Mouse (Mus musculus) mouse trophoblast stem cell (cell line): ENCODE results near the gene Ppp6r1.

Experiments
- in situ Hi-C, 2 experiments: fragments of 300-500 bp; cut with MseI, MboI; formaldehyde crosslinking; loops; 2 replicates in 1 of 2; 3 replicates in 1 of 2; pipeline ENCODE4 v1.15.1; 2025

The Ppp6r1 gene

DNA sequence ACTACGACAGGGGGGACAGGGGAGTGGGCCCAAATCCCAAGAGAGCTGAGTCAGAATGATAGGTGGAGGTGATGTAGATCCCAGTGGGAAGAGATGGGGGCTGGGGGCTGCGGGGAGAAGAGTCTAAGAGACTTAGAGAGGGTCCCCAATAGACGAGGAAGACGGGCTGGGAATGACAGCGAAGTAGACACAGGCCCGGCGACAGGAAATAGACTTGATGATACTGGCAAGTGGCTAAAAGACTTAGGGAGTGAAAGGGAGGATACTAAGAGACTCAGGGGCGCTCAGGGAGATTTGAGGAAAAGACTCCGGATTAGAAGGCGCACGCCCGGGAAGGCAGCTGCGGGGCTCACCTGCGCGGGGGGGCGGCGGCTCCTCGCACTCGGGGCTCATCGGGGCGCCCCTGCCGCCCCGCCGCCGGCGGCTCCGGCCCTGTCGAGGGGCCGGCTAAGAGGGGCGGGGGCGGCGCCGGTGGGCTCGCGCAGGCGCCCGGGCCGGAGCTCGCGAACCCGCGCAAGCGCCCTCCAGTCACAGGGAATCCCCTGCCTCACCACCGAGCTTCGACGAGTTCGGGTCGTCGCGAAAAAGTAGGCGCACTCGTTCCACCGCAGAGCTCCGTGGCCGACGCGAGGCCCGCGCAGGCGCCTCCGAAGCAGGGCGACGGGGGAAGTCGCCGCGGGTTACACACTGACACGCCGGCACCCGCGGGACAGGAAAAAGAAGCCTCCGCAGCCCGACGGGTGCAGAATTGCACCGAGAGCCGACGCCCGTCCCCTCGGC lies 501 bp downstream of the Ppp6r1 start:
- in situ Hi-C loops, result no loop called here

DNA sequence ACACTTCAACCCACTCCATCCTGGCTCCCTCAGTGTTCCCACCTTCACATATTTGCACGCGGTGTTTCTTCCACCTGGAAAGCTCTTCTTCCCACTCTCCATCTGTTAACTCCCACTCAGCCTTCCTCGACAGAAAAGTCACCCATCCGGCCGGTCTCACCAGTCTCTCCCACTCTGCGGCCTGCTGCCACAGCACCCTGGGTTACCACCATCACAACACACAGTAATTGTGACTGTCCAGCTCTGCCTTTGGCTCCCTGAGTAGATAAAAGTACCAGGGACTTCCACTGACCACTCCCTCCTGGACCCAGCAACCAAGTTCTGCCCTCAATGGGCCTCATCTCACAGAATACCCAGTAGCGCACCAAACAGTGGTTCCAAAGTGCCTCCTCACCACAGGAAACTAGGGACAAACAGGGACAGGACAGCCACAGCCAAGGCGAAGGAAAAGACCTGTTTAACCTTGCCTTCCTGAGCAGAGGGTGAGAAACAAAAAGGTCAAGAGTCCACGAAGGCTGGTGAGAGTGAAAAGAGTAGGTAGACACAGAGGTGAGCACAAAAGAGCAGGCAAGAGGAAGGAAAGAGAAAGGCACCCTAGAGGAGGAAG lies 1.2 kb downstream of the Ppp6r1 start:
- in situ Hi-C loops, result no loop called here

DNA sequence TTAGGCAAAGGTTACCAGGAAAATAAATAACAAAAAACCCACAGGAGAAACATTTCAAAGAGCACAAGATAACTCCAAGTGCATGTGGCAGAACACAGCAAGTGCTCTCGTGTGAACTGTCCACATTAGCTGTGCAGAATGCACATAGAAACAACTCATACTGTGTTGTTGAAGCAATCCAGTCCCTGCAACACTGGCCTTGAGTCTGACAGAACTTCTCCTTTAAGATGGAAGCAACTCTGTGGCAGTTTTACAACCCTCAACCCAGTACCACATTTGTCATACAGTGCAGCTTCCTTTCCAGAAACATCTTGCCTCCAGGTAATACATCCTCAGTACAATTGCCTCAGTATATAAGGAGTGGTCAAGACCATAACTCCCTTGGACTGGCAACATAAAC lies 2.0 kb downstream of the Ppp6r1 start:
- in situ Hi-C loops, result no loop called here

DNA sequence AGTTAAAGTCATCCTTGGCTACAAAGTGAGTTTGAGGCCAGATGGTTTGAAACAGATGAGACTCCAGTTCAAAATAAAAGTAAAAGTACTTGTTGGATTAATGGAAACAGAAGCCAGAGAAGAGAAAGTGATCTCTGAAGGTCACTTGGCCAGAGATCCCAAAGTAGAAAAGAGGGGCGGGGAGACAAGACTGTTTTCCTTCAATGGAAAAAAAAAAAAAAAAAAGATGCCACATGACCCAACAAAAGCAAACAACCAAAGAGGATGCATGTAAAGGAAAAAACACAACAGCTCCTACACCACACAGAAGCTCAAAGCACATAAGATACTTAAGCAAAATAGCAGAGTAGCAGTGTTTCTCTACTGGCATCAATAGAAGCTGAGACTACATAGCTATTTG lies 2.9 kb downstream of the Ppp6r1 start:
- in situ Hi-C loops, result no loop called here

DNA sequence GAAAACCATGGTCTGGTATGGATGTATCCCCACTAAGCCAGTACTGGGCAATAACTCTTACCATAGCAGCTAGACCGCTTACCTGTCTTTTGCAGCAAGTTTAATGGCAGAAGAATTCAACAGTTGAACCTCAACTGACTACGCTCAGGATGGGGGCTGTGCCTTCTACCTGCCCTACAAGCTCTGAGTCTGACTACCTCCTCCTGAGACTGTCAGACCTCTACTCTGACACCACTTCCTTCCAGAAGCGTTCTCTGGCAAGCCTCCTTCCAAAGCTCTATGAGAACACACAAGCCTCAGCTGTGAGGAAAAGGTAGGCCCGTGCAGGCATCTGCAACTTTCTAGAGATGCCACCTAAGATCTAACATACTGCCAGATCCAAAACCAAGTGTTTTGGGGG lies 3.4 kb downstream of the Ppp6r1 start:
- in situ Hi-C loops, result no loop called here

DNA sequence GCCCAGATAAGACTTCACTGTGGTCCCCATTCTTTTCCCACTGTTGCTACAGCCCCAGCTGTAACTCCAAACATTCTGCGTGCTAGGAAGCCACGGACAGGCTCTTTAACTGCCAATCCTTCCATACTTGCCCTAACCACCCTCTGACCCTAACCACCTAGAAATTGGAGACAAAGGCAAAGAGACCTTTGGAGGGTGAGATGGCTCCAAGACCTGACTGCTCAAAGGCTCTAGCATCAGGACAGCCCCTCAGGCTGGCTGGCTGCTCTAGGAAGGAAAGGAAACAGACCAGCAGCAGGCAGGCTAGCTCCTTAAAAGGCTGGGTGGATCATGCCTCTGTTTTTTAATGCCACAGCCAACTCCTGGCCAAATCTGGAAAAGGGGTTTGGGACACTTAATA lies 4.6 kb downstream of the Ppp6r1 start:
- in situ Hi-C loops, result no loop called here

DNA sequence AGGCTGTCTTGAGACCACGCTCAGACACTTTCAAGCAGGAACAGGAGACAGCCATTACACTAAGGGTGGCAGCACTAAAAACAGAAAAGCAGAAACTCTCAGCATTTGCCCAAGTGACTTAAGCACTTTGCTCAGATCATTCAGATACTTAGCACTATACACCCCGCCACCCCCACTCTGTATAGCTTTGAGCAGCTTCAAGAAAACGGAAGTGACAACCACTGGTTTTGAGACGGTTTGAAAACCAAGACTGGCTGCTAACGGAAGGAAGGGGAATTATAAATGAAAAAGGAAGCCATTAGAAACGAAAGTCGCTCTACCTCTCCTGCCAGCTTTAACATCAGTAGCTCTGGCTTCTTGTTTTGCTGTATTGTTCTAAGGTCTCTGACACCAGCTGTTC lies 5.0 kb downstream of the Ppp6r1 start:
- in situ Hi-C loops, result no loop called here

DNA sequence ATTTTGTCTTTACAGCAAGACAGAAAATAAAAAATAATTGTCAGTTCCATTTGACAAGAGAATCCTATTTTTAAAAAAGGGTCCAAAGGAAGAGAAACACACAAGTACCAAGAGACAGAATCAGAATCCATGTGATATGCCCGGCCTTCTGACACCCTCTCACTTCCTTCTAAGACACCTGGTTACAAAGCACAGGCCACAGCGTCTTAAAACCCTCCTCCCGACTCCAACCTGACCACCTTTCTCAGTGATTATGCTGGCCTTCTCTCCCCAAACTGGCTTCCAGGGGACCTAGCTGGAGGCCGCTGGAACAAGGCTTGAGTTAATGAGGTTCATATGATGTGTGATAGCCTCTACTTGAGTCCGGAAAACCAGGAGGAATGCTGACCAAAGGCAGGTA lies 5.5 kb downstream of the Ppp6r1 start:
- in situ Hi-C loops, result no loop called here

DNA sequence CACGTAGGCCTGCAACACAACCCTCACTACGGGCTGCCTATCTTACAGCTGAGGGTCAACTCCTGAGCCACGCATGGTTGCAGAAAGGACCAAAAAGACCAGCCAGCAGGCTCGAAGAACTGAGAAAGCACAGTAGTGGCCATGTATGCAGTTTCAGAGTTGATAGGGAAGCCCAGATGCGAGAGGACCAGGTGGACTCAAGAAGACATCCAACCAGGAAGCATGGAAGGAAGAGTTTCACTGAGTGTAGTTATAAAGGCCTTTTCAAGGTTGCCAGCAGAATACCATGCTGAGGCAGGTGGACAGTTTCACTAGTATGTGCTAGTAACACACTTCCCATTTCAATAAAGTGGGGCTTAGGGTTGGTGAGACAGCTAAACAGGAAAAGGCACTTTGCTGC lies 6.1 kb downstream of the Ppp6r1 start:
- in situ Hi-C loops, result no loop called here

DNA sequence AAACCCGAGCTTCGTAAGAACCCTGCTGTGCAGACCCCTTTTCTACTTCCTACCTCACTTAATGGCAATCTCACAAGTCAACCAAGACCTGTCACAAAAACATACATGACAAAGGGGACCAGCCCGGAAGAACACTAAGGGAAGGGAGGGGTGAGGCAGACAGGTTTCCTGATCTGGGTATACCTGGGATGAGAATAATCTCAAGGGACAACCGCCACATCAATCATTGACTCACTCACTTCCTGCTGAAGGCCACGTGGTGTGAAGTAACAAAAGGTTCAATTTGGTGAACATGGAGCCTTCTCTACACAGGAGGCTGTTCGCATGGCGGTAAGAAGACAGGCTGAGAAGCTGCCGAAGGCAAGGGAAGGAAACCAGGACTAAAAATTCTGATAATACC lies 7.2 kb downstream of the Ppp6r1 start:
- in situ Hi-C loops, result no loop called here

DNA sequence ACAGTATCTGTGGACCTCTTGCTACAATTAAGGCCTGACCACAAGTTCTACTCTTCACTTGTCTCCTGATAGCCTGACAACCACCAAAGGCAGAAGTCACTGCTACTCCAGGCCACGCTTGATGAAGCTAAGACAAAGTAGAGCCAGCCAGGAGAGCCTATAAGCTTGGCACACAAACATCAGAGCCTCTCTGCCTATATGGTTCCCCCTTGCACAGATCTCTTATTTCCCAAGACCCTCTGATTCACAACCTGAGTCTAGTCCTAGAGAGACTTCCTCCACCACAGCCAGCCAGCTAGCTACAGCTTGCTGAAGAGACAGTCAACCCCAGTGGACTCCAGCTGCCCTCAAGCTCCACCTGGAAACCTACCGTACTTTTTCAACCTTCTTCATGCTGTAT lies 10.8 kb downstream of the Ppp6r1 start:
- in situ Hi-C loops, result no loop called here

DNA sequence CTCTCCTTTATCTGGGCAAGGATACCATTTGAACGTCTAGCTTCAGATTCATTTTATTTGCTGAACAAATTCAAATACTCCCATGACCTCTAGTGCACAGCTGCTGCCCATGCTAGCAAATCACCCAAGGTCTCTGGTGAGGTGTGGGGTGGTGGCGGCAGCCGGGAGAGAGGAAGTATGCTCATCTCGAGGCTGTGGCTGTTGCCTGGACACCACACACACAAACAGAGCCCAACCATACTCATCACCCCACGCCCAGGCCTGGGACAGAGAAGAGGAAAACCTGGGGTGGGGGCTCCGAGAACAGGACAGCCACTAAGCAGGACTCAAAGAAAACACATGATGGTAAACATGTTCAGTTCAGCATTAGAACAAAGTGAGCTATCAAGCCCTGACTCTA lies 11.5 kb downstream of the Ppp6r1 start:
- in situ Hi-C loops, result no loop called here

DNA sequence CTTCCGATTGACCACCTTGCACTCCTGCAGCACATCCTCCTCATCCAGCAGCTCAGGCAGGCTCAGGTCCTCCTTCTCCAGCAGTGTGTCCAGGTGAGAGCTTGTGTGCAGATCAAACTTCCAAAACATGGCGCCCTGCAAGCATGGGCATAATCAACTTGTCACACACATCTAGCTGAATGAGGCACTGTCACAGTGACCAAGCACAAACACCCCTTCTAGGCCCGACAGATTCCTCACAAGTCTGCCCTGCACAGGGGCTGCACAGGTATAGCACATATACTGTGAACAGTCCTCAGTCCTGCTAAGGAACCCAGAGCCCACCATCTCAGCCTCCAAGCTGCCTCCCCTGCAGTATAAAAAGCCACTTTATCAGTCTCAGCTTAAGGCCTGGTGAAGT lies 12.0 kb downstream of the Ppp6r1 start:
- in situ Hi-C loops, result no loop called here

DNA sequence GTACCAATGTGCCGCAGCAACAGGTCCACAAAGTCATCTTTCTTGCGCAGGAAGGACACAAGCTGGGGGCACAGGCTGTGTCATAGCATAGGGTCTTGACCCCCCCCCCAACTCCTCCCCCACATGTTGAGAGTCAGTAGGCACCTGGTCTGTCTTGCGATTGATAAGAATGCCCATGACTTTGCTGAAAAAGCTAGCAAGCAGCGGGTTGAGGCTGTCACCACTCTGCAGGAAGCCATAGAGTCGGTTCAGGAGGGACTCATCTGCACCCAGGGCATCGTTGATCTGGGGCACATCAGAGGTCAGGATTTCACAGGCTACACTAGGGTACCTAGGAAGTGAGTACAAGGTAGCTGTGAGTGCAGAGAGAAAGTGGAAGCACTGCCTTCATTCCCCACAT lies 15.6 kb downstream of the Ppp6r1 start:
- in situ Hi-C loops, result no loop called here

DNA sequence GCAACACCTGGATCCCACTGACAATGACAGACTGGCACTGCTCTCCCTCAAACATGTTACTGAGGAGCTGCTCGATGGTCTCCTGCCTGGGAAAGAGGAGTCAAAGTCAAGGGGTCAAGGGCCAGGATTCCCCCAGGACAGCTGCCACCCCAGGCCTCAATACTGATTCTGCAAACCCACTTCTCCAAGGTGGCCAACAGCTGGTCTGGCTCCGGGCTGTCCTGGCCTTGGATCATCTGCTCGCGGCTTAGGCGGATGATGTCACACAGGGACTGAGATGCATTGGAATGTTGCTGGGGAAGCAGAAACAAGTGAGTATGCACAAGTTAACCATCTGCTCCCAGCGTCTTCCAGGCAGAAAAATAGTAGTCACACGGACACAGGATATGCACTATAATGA lies 16.9 kb downstream of the Ppp6r1 start:
- in situ Hi-C loops, result no loop called here

DNA sequence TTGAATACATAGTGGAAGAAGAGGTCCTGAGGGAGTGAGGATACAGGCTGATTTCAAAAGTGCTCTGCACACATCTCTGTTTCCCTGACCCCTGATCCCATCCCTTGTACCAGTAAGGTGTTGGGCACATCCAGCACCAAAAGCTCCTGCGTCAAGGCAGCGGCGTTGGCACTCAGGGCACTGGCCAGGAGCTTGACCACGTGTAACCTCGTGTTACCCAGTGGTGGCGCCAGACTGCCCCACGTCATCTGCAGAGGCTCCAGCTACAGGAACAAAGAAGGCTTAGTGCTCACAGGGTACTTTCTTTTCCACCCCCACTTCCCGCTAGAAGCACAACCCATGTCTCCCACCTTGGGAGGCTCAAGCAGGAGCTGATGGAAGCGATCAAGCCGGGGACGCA lies 17.7 kb downstream of the Ppp6r1 start:
- in situ Hi-C loops, result no loop called here

DNA sequence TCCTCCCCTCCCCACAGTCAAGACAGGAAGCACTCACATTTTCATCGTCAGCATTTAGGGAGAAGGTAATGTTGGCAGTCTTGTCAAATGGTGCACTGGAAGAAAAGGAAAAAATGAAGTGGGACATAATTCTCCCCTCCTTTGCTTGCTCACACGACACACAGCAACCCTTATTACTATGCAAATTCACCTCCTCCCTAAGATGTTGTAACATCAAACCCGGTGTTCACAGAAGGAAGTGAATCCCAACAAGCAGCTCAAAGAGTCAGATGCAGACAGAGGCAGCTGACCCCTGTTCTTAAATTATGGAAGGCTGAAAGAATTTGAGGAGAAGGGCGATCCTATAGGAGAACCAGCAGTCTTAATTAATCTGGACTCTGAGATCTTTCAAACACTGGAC lies 22.6 kb downstream of the Ppp6r1 start:
- in situ Hi-C loops, result no loop called here

DNA sequence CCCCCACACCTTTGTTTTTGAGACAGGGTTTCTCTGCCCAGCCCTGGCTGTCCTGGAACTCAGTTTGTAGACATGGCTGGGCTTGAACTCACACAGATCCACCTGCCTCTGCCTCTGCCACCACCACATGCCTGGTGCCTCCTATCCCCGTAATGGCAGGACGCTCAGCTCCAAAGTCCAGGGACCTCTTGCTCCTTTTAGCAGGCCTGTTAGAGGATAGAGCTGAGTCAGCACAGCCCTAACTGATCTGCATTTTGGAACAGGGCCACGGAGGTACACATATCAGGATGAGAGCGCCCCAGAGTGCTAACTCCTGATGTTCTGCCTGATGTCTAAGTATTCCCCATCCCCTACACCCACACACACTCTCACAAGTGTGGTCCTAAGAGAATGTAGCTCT lies 27.8 kb downstream of the Ppp6r1 start, which contains the start of gene Tmem86b:
Tmem86b (minus strand) TSS at position 392 of the 400 bp plus-strand sequence.
- in situ Hi-C loops, result no loop called here

DNA sequence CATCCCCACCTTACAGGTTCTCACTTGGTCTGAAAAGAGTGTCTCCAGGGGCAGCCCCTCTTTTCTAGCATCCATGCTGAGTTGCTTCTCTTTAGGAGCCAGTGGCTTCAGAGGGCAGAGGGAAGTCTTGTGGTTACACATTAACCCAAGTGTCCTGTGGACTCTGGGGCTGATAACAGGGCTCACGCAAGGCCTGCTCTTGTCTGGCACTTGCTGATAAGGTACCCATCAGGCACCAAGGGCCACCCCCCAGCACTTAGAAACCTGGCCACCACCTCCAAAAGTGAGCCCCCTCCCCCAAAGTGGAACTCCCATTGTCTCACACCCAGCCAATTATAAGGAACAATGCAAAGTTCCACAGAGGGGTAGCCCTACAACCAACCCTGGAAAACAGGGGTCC lies 28.6 kb downstream of the Ppp6r1 start:
- in situ Hi-C loops, result no loop called here

DNA sequence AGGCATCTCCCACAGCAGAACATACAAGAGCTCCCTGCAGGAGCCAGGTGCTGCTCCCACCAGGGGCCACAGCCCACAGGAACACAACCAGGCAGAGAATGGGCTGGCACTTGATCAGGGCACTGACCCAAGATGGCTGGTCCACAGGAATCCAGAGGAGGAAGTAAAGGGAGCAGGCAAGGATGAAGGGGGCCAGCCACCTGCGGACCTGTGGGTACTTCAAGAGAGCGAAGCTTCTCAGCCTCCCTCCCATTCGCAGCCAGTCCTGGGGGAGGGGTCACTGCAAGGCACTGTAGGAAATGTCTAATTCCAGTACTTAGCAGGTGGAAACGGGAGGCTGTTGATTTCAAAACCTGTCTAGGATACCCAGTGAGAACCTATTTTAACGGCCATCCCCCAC lies 29.2 kb downstream of the Ppp6r1 start:
- in situ Hi-C loops, result no loop called here

DNA sequence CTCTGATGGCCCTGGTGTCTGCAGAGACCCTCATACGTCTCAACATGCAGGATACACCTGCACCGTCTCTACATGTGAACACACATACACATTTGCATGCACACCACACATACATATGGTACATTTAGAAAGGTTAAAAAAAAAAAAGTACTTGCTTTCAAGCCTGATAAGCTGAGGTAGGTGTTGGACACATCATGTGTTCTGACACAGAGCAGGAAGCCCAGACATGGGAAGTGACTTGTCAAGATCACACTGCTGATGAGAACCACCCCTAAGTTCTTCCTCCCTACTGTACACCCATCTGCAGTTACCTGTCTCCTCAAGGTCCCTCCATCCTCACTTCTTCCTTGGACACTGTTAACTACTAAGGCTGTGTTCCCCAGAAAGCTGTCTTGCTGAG lies 32.9 kb downstream of the Ppp6r1 start:
- in situ Hi-C loops, result no loop called here

DNA sequence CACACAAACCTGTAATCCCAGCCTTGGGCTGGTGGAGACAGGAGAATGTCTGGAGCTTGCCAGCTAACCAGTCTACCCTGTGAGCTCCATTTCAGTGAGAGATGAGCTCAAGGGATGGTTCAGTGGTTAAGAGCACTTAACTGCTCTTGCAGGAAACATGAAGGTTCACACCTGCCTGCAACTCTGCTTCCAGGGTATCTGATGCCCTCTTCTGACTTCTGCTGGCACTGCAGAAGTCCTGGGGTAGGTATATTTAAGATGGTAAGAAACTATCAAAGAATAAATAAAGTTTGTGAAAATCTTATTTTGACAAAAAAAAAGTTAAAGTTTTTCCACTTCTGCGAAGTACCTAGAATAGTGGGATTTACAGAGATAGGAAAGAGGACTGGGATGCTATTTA lies 34.5 kb downstream of the Ppp6r1 start:
- in situ Hi-C loops, result loop anchor here (5.0 to 25.0 kb wide), 2 partner anchors 62 to 812 kb away; no protein-coding TSS in a partner anchor

DNA sequence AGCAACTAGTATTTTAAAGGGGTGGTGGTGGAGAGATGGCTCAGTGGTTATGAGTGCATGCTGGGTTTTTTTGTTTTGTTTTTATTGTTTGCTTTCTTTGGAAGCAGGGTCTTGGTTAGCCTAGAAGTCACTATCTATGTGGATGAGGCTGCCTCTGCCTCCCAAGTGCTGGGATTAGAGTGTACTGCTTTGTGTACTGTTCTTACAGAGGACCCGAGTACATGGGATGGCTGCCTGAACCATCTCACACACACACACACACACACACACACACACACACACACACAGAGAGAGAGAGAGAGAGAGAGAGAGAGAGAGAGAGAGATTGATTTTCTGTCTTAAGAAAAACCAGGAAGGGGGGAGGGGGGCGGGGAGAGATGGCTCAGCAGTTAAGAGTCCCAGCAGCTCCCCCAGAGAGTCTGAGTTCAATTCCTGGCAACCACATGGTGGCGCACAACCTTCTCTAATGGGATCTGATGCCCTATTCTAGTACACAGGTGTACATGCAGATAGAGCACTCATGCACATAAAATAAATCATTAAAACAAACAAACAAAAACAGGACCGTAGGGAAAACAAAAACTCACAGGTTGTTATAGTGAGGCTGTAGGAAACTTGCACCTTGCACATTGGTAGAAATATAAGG lies 35.2 kb downstream of the Ppp6r1 start:
- in situ Hi-C loops, result loop anchor here (5.0 to 25.0 kb wide), 2 partner anchors 61 to 811 kb away; no protein-coding TSS in a partner anchor
